9 mouse cellular contexts compared by ENCODE assay signal in genomic region chr9:115847289-115848074, GRCm38 (mm10).
A peak's percentile ranks its signal among the peaks of the same experiment; 100 is the strongest.
DNase-seq lines count a peak whose midpoint lies in the region; ATAC-seq and TF ChIP-seq lines count a peak whose summit lies in the region.
"Had no signal": no experiment of that assay in that cellular context is flagged by ENCODE, and none has a peak within 500 bp of the region (broad histone marks: within the 10 kb centered on the region; RNA-seq: fewer than 3 reads in every experiment).

No protein-coding gene starts in this region.

- H3K9me3 ChIP-seq in liver, postnatal 0 days (ENCODE audit: low read length): no peaks in the 10 kb centered on the region
- H3K9me3 ChIP-seq in forebrain, embryonic 12.5 days: no peaks in the 10 kb centered on the region
- no peaks in the 10 kb centered on the region for H3K9me3 ChIP-seq in limb, embryonic 12.5 days

- WGBS in liver, postnatal 0 days (ENCODE audit: insufficient replicate concordance): 60% methylated on average over 12 of the region's 12 CpGs
- 50% methylated on average over 12 of the region's 12 CpGs for WGBS in forebrain, embryonic 12.5 days
- 40% methylated on average over 12 of the region's 12 CpGs for whole genome bisulfite sequencing in limb, embryonic 12.5 days

- no peak for ATAC-seq in liver, postnatal 0 days
- ATAC-seq in forebrain, embryonic 12.5 days (ENCODE audit: low FRiP score): peak; percentile 89
- peak; percentile 76 for ATAC-seq in limb, embryonic 12.5 days (ENCODE audit: insufficient number of reproducible peaks, insufficient read depth, low FRiP score, low TSS enrichment, low read depth)

- H3K4me3 ChIP-seq in liver, postnatal 0 days (ENCODE audit: low read depth, low read length): no peak overlapping the region
- peak overlapping the region; percentile 20 for H3K4me3 ChIP-seq in forebrain, embryonic 12.5 days (replicated peaks)
- H3K4me3 ChIP-seq in limb, embryonic 12.5 days (replicated peaks): peak overlapping the region; percentile 16; the same call in 1 of the 2 replicates

- H3K27ac ChIP-seq in liver, postnatal 0 days (ENCODE audit: low read depth): no peak overlapping the region
- H3K27ac ChIP-seq in forebrain, embryonic 12.5 days: no peak overlapping the region
- H3K27ac ChIP-seq in limb, embryonic 12.5 days: no peak overlapping the region

- H3K36me3 ChIP-seq in liver, postnatal 0 days (replicated peaks; ENCODE audit: insufficient read depth, low read length): no peaks in the 10 kb centered on the region
- no peaks in the 10 kb centered on the region for H3K36me3 ChIP-seq in forebrain, embryonic 12.5 days (replicated peaks)
- no peaks in the 10 kb centered on the region for H3K36me3 ChIP-seq in limb, embryonic 12.5 days

- DNase-seq in liver: peak; percentile 5
- no peak for DNase-seq in liver, postnatal 0 days
- peak; percentile 11 for DNase-seq in skeletal muscle tissue, adult 2 months (ENCODE audit: low read depth, low spot score)
- DNase-seq in right cerebral cortex, adult 2 months (ENCODE audit: low spot score in 2 of 2): no peak
- no peak for DNase-seq in left cerebral cortex, adult 11 months (ENCODE audit: low spot score)
- no peak for DNase-seq in spleen, postnatal 36 days (ENCODE audit: low spot score in 2 of 2)
- DNase-seq: gastrocnemius, postnatal 14 days had no signal

- no peaks in the 10 kb centered on the region for H3K27me3 ChIP-seq in liver, postnatal 0 days (ENCODE audit: insufficient read depth, low read length)
- no peaks in the 10 kb centered on the region for H3K27me3 ChIP-seq in forebrain, embryonic 12.5 days
- H3K27me3 ChIP-seq in limb, embryonic 12.5 days: no peaks in the 10 kb centered on the region

- no peak for TF ChIP-seq CTCF in liver, postnatal 0 days (IDR thresholded peaks at IDR 0.05; ENCODE audit: low read depth)

- H3K9ac ChIP-seq in liver, postnatal 0 days (replicated peaks): no peak overlapping the region
- no peak overlapping the region for H3K9ac ChIP-seq in forebrain, embryonic 12.5 days
- H3K9ac ChIP-seq in limb, embryonic 12.5 days (replicated peaks): no peak overlapping the region

- H3K4me2 ChIP-seq in liver, postnatal 0 days (ENCODE audit: low read depth, low read length): no peak overlapping the region
- peak overlapping the region; percentile 42 for H3K4me2 ChIP-seq in forebrain, embryonic 12.5 days
- H3K4me2 ChIP-seq in limb, embryonic 12.5 days: peak overlapping the region; percentile 42

- H3K4me1 ChIP-seq in liver, postnatal 0 days (ENCODE audit: insufficient read depth): no peaks in the 10 kb centered on the region
- H3K4me1 ChIP-seq in forebrain, embryonic 12.5 days: 0 out of 2 replicates have a peak, but pooled peaks cover 2% of the 10 kb centered on the region
- no peaks in the 10 kb centered on the region for H3K4me1 ChIP-seq in limb, embryonic 12.5 days (replicated peaks)

- no peak for TF ChIP-seq EP300 in liver, postnatal 0 days (IDR thresholded peaks at IDR 0.05; ENCODE audit: low read depth)

Comparison
In these comparisons a context has a peak if more than half of its experiments do, and no peak if none do; other contexts are left out.
1. DNase-seq: peak in liver (single experiment) and skeletal muscle tissue, adult 2 months (single experiment); none in liver, postnatal 0 days (single experiment), right cerebral cortex, adult 2 months (0 of 2), left cerebral cortex, adult 11 months (single experiment) and spleen, postnatal 36 days (0 of 2).